Mouse (Mus musculus): ENCODE results near the gene Prss37. TPM values are rescaled to one million over a fixed set of nuclear protein-coding genes. Genes with fewer than 3 reads are reported as not detected.

Gene Prss37
- polyA plus RNA-seq, 1 experiment from 2014 or later: not detected

Other genes with a start within 250 kb of the Prss37 start
- 40.6 and 43.3 TPM in 2 replicates for gene Agk, start 194.3 kb downstream of the Prss37 start, polyA plus RNA-seq (2016; fragmentation: Nextera tagmentation; extraction: Ambion mirVana)
- 5.0 and 5.5 TPM in 2 replicates for gene E330009J07Rik, start 83.4 kb downstream of the Prss37 start, polyA plus RNA-seq (2016; fragmentation: Nextera tagmentation; extraction: Ambion mirVana)
- gene Wee2, start 80.4 kb downstream of the Prss37 start, polyA plus RNA-seq (2016; fragmentation: Nextera tagmentation; extraction: Ambion mirVana): not detected in 2 replicates
- gene Ssbp1, start 48.2 kb downstream of the Prss37 start, polyA plus RNA-seq (2016; fragmentation: Nextera tagmentation; extraction: Ambion mirVana): 106 and 110 TPM in 2 replicates
- not detected in 2 replicates for gene Tas2r137, start 28.3 kb downstream of the Prss37 start, polyA plus RNA-seq (2016; fragmentation: Nextera tagmentation; extraction: Ambion mirVana)
- gene Tas2r108, start 26.0 kb downstream of the Prss37 start, polyA plus RNA-seq (2016; fragmentation: Nextera tagmentation; extraction: Ambion mirVana): not detected in 2 replicates
- not detected in 2 replicates for gene Olfr461, start 35.5 kb upstream of the Prss37 start, polyA plus RNA-seq (2016; fragmentation: Nextera tagmentation; extraction: Ambion mirVana)
- gene Olfr460, start 50.0 kb upstream of the Prss37 start, polyA plus RNA-seq (2016; fragmentation: Nextera tagmentation; extraction: Ambion mirVana): not detected in 2 replicates
- 0.21 and 0.33 TPM in 2 replicates for gene Clec5a, start 66.3 kb upstream of the Prss37 start, polyA plus RNA-seq (2016; fragmentation: Nextera tagmentation; extraction: Ambion mirVana)
- gene Tas2r138, start 93.8 kb upstream of the Prss37 start, polyA plus RNA-seq (2016; fragmentation: Nextera tagmentation; extraction: Ambion mirVana): not detected in 2 replicates
- 0.09 and 0.21 TPM in 2 replicates for gene Mgam, start 109.3 kb upstream of the Prss37 start, polyA plus RNA-seq (2016; fragmentation: Nextera tagmentation; extraction: Ambion mirVana)